Mouse (Mus musculus) adrenal gland (tissue): ENCODE measurements around the gene Fam129a.
"Not testable (repeated sequence)": the region's sequence is repeated elsewhere in the genome, so short reads cannot be mapped to it uniquely, and the experiment has no call there.

Experiments
- intact Hi-C: fragments of 180-260 bp; cut with DNase I; formaldehyde crosslinking; loops from one replicate; pipeline ENCODE4 v1.15.1; 2025

The Fam129a gene

DNA sequence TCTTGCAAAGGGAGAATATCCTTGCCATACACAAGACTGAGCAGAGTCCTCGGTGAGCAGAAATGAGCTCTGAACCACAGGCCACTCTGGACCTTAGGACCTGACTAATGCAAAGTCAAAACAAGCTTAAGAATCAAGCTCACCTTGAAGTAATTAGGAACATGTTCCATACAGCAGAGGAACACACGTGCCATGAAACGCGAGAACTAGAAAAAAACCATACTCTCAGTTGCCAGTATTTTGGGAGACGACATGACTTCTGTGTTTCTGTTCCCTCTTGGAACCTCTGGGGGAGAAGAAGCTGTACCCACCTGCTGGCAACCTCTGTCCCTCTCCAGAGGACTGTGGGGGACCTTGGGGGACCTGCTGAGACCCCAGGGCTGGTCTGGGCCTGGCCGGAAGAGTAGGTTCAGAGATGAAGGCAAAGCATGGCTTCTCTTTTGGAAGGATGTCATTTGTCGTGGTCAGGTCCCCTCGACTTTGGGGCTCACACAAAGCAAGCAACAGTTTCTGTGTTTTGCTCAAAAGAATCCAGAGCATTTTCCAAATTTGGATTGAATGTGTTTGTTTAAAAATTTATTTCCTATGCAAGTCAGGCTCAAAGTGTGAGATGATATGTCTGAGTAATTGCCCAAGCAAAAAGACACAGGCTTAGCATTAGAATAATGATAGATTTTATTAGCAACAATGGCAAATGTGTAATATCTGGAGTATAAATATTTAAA lies 12.6 kb downstream of the Fam129a start:
- intact Hi-C loops = no loop called here

DNA sequence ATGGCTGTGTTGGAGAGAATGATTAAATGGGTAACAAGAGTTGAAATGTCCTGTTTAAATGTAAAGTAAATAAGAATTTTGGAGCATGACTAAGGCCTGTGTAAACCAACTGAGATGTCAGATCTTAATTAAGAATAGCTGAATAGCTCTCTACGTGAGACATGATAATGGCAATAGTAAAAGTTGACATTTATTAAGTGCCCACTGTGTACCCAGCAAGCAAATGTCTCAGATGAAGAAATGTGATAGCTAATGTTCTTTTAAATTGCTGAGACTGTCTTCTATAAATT lies 13.1 kb downstream of the Fam129a start:
- intact Hi-C loops = no loop called here

DNA sequence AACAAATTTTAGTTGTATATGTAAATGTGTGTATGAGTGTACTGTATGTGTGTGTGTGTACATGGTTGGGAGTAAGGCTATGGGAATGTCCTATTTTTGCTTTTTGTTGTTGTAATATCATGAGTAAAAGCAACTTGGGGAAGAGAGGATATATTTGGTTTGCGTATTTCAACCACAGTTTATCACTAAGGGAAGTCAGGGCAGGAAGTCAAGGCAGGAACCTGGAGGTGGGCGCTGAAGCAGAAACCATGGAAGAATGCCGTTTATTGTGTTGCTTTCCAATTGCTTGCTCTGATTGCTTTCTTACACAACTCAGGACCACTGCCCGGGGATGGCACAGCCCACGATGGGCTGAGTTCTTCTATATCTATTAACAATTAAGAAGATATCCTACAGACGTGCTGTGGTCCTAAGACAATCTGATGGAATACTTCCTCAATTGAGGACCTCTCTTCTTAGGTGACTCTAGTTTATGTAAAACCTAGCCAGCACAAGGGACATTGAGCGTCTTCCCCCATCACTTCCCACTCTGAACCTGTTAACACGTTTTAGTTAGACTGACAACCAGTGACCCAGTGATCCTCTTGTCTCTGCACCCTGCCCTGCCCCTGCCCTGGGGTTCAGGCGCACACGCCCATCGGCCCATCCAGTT lies 13.7 kb downstream of the Fam129a start:
- intact Hi-C loops = no loop called here

DNA sequence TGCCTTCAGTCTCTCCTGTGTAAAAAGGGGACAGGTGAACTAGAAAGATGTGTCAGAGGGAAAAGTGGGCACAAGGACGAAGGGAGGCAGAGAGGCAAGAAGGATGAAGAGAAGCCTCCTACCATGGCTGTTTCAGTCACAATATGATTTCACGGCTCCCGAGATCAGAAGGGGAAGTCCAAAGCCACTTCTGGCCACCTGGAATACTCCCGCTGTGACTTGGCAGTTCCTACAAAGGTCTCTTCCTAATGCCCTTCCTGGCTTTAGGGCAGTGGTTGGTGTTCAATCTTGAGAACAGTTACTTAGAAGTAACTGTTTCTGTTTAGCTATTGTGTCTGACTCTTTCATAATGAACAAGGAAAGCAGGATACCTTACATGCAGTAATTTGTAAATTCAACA lies 14.7 kb downstream of the Fam129a start:
- intact Hi-C loops = no loop called here

DNA sequence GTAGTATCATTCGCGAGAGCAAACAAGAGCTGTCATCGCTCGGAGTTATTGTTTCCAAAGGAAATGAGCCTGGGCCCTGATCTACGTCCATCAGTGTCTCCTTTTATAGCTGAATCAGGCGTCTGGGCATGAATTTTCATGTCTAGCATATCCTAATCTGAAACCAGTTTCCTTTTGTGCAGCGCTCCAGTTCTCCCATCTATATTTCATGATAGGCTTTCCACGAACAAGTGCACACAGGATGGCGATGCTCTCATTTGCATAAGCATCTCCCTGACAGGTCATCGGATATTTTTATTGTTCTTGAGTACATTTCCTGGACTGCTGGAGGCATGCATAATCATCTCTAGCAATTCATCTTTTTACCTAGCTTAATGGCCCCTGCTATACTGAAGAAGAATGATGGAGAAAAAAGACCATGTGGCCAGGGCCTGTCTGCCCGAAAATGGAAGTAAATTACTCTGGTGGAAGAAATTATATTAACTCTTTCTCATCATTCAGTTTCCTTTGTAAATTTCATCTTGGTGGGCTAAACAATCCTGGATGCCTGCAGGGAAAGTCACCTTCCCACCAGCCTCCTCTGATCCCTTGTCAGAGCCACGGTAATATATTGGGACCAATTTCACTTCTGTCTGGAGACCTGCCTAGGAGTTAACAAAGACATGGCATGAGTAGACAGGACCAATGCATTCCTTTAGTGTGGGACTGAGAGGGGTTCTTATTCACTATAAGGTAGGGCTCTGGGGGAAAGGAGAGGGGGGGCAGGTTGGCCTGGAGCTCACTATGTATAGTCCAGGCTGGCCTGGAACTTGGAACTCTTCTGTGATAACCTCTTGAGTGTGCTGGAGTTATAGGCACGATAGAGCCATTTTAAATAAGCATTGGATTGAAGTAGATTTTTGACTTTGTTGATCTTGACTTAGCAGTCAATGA lies 21.4 kb downstream of the Fam129a start:
- intact Hi-C loops = no loop called here

DNA sequence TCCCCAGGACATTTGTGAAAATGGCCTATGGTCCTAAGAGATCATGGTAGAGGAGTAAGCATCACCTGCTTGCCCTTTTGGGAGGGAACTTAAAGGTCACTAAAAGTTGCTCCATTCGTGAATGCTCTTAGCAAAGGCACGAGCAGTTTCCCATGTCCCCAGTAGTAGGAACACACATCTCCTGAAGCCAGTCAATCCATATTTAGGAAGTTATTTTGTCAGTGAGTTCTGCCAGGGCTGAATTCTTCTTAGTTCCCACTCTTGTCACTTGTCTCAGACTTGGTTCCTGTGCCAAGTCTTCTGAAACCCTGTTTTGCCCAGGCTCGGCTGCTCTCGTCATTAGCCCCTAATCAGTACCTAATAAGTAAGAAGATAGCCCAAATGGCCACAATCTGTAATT lies 23.9 kb downstream of the Fam129a start:
- intact Hi-C loops = no loop called here

DNA sequence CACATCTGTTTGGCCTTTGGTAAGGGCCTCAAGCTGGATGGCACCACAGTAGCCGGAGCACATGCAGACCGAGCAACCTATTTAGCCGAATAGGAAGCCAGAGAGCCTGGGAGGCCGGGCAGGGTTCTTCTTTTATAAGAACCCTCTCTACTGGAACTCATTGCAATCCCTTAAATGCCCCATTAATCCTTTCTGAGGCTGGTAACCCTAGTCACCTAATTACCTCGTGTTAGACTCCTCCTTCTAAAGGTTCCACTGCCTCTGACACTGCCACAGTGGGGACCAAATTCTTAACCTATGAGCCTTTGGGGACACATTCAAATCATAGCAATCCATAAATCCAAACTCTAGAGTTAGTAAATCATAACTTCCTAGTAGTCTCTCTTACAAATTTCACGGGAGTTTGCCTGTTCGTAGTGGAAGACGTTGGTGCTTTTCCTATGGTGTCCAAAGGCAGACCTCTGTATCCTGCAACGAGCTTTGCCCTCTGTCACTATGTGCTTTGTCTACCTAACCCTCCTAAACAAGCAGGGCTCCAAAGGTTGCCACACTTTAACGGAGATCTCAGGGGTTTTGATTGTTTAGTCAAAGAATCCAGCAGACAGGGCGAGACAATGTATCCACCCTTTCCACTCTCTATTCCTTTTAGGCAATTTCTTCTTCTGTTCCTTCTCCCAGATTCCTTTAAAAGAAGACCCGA lies 24.8 kb downstream of the Fam129a start:
- intact Hi-C loops = no loop called here

DNA sequence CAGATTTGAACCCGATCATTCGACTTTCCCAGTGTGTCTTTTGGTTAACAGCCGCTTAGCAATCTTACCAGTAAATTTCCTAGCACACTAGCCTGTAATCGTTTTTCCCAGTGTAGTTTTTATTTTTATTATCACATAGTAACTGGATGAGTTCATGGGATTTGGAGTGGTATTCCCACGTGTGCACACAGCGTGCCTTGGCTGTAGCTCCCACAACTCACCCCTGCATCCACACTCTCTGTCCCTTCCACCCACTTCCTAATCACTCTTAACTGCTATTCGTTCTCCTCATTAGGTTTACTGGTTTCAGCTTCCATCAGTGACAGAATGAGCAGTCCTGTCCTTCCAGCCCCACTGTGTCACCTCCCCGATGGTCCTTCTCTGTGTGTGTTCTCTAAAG lies 25.6 kb downstream of the Fam129a start:
- intact Hi-C loops = no loop called here

DNA sequence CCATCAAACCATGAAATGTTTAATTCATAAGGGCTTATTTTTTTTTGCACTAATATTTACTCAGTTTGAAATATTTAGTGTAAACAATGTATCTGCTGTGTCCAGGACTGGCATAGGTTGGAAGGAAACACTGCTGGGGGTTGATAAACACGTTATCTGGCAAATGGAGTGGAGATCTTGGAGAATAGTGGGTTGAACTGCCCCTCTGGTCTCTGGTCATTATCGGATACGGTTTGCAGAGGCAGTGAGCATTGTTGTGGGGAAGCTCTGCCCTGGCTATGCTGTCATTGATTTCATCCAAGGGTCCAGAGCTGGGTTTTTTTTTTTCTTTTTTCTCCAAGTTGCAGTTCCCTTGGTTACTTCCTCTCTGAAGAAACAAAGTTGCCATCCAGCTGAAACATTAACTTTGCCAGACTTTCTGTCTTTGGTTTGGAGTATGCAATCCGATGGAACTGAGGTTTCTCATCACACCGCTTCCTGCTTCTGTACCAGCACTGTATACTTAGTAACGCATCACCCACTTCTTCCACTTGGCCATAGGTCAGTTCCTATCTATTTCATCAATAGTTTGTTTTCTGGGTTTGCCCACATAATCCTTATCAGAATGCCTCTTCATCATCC lies 26.8 kb downstream of the Fam129a start:
- intact Hi-C loops = no loop called here

DNA sequence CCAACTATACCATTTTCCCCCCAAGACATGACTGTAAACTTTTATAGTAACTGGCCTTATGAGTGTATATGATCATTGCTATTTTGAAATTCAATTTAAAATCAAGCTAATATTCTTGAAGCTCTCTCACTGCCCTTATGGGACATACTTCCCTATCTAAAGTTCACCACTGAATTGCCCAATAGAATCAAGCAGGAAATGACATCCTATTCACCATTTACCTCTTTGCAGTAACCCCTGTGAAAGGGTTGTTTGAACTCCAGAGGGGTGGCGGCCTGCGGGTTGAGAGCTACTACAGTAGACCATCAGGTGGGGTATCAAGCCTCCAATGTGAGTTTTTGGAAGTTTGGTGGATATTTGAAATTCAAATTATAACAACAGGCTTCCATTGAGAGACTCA lies 27.9 kb downstream of the Fam129a start:
- intact Hi-C loops = no loop called here

DNA sequence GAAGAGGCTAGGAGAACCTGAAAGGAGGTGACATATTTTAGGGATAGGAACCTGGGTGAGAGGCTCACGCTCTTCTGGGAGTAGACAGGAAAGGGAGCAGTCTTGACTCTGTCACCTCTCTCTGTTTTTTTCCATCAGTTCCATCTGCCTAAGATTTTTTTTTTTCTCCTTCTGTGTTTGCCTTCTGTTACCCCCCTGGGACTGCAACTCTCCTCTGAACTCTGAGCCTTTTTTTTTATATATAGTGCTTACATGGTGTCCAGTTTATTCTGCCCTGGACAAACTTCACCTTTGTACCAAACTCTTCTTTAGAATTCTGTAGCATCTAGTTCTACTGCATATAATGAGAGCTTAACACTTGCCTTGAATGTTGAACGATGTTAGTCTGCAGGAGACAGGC lies 33.3 kb downstream of the Fam129a start:
- intact Hi-C loops = no loop called here

DNA sequence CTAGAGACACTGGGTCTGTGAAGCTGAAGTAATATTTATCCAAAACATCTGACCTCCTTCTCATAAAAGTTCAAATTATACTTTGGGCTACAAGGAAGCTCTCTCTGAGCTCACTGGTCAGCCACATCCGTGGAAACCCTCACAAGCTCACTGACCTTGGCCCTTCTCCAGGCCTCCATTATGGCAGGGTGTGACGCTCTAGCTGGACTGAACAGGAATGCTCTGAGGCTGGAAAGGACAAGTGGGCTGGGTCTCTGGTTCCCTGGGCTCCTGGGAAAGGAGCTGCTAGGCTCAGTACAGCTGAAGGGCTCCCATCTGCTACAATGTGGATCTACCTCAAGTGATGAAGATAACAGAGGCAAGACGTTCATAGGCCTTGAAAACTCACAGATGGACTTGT lies 37.0 kb downstream of the Fam129a start:
- intact Hi-C loops = not testable (repeated sequence)

DNA sequence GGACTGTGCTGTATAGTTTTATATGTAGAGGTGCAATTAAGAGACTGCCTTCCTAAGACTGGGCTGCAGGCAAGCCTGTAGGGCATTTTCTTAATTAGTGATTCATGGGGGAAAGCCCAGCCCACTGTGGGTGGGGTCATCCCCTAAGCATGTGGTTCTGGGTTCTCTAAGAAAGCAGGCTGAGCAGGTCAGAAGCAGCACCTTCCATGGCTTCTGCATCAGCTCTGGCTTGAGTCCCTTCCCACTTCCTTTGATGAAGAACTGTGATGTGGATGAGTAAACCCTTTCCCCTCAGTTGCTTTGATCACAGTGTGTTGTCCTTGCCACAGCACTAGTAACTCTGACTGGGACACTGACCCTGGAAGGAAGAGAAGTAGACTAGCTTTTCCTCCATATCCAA lies 39.6 kb downstream of the Fam129a start:
- intact Hi-C loops = no loop called here

DNA sequence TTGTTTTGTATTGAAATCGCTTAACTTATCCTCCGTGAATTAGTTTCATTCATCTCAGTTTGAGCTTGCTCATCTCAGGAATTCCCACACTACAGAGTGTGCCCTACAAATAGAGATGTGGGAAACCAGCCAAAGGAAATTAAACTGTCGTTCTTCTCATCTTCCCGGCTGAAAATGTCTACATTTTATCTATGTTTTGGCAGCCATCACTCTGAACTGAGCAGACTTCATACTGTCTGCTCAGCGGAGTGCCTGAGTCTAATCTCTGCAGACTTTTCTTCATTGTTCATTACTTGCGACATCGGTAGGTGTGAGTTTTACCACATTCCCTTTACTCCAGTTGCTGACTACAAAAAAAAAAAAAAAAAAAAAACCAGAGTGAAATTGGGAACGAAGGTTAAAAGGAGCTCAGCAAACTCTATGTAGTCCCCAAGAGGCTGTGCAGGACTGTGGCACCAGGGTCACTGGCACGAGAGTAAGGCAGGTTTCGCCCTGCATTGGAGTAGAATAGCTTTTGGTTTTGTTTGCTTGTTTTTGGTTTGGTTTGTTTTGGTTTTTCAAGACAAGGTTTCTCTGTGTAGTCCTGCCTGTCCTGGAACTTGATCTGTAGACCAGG lies 43.4 kb downstream of the Fam129a start:
- intact Hi-C loops = no loop called here

DNA sequence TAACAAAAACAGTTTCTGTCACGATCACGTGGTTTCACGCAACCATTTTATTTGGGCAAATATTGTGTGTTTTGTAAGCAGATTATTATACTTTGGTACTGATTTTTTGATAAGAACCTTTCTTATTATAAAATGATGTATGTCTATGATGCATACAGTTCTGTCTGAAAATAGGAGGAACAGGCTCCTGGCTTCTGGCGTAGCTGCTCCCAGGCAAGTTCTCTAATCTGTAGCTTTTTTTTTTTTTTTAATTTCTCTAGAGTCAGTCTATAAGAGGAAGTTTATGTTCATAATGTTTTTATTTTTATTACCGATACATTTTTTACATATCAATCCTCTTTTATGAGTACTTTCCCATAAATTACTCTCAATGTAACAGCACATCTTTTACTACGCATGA lies 44.6 kb downstream of the Fam129a start:
- intact Hi-C loops = no loop called here

DNA sequence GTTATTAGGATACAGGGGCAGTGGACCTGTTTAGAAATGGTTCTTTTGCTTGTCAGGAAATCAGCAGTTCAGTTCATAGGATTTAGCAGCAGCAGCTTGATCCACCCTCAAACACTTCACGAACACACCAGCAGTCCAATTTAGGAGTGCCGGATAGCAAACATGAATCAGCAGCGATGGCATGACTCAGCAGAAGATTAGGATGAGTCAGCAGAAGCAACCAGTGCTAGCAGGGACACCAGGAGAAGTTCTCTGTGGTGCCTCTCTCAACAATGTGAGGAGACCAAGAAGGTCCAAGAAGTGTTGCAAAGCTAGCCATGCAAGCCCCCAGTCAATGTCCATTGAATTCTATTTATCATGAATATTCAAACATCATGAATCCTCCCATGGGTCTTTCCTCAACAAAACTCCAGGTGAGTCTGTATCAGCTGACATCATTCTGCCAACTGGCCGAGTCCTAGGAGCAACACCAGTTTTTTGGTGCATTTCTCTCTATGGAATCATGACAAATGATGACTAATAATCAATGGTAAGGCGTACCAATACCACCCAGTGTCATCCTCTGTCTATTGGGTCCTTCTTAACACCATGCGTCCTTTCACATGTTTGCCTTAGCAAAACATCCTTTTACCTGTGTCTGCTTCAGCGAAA lies 45.7 kb downstream of the Fam129a start:
- intact Hi-C loops = no loop called here

DNA sequence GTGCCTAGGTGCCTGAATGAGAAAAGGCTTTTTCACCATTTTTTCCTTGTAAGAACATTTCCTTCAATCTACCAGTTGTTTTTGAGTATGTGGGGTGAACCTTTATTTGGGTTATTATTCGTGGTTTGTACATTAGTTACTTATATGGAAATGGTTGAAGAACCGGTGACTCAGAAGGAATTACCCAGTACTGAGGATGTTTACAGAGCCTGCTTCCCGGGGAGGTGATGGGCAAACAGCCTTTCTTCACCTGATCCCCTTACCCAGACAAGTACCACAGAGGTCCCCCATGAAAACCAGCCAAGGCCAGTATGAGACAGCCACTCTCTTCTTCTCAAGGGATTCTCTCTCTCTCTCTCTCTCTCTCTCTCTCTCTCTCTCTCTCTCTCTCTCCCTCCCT lies 47.3 kb downstream of the Fam129a start:
- intact Hi-C loops = no loop called here

DNA sequence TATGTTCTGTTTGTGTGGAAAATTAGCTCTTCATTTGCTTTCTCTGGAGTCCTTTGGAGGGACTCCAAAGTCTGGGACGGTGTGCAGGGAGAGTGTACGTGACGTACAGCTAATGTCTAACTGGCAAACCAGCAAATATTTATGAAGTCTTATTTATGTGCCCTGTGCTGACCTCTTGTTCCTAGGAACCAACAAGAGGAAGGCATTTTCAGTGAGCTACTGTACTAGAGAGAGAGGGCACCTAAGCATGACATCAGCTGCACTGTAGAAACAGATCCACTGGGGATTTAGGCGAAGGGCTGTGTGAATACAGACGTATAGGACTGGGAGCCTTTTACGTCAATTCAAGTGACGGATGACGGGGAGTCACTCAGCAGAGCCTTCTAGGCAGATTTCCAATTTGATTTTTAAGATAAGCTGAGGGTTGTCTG lies 48.3 kb downstream of the Fam129a start:
- intact Hi-C loops = no loop called here

DNA sequence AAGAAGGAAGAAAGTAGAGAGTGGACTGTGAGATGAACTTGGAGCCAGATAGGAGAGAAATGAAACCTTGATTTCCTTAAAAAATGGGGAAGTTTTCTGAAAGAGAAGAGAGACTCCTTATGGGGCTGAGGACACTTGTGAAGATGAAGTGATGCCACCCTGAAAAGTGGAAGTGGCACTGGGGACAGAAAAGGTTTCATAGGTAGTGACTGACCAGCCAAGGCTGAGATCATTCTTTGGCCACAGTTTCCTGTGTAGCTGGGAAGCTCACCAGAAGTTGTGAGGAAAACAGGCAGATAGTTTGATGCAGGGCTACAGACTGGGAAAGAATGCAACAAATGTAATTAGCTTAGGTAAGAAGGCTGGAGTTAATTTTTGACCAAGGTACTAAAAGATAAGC lies 49.7 kb downstream of the Fam129a start:
- intact Hi-C loops = no loop called here
